Mouse (Mus musculus) urinary bladder, postnatal 36 days (tissue): Measurements from ENCODE around the gene Sytl2.
A peak's percentile ranks its signal among the peaks of the same experiment; 100 is the strongest.

ENCODE experiments used
- DNase-seq, 2 experiments: peaks; one replicate each; pipeline ENCODE4 v3.0.0; 2022; ENCODE audit warnings: low spot score in 2 of 2, mixed read lengths in 1 of 2

The Sytl2 gene

DNA sequence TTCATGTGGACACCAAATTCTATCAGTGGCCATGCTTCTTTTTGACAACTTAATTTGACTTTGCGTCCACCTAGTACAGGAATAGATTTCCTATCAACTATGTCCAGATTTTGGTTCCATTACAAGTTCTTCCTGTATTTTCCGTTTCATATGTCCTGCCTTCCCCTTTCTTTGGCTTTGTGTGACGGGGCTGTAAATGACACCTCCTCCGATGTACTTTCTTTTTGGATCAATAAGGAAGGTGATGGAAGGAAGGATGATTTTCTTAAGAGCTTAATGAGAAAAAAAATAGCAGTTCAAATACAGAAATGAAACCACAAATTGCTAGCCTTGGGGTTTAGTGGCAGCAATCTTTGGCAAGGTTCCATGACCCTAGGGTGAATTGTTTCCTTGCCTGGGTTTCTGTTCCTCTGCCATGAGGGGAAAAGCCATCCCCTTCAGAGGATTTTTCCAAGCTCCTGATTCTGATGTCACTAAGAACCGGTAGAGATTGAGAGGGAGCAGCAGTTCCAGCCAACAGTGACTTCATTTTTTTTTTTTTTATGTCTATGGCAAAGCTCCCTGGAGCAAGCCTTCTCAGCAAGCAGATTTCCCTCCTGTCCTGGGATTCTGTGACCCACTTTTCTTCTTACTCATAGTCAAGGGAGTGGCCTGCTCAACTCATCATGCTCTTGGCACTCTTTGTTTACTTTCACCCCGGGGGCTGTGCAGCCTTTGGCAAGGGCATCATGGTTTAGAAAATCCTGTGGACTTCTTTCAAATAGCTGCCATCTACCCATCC is 68.2 kb downstream of the Sytl2 start:
- DNase-seq, result peak; percentile 18 to 28

DNA sequence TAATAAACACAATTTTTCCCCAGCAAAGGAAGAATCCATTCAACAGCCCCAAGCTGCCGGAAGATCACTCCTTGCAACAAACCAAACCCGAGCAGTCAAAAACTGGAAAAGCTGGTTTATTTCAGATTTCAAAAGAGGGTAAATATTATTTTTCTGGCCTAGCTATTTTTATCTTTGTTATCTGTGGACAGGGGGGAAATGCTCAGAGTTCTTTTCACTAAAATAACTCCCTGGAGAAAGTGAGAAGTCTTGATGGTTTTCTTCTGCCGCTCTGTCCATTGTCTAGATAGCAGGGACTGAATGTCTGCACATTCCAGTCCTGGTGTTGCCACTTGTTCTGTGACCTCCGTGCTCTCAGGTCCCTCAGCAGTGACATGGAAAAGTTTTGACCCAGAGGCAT is 70.8 kb downstream of the Sytl2 start:
- DNase-seq, result no peak

DNA sequence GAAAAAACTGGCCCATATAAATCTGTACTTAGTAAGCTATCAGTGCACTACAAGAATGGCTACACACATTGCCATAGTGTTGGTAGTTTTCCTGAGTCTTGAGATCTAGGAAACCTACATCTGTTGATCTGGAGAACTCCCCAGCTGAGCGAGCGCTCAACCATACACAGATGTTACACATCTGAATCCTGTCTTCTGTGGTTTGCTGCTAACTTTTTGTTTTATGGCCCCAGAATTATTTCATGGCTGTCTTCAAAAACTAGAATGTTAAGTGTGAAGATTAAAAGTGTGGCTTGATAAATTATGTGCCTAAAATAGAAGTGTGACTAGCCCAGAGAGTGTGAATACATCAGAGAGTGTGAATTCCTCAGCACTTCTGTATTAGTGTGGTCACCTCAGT is 82.4 kb downstream of the Sytl2 start:
- no peak for DNase-seq

GRCm38 (mm10) chr7:90386885-90387459 is 84.9 kb downstream of the Sytl2 start:
- DNase-seq, result no peak

GRCm38 (mm10) chr7:90389765-90390164 is 87.7 kb downstream of the Sytl2 start:
- no peak for DNase-seq

DNA sequence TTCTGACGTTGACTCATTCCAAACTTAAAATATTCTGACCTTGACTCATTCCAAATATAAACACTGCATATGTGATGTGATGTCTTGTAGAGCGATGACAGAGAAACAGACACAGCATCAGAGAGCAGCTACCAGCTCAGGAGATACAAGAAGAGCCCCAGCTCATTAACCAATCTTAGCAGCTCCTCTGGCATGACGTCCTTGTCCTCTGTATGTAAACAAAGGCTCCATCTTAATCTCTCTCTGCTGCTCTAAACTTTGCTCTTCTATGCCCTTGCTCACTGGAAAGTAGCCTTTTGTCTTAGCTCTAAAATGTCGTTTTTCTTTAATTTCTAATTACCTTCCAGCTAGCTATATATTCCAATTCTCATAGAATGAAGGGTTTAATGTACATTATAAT is 93.0 kb downstream of the Sytl2 start:
- no peak for DNase-seq

- no peak for DNase-seq
These were observed 93.9 kb downstream of the Sytl2 start for GRCm38 (mm10) chr7:90395928-90396327.

GRCm38 (mm10) chr7:90409934-90410333 is 107.9 kb downstream of the Sytl2 start:
- DNase-seq, result peak; percentile 33 to 59

DNA sequence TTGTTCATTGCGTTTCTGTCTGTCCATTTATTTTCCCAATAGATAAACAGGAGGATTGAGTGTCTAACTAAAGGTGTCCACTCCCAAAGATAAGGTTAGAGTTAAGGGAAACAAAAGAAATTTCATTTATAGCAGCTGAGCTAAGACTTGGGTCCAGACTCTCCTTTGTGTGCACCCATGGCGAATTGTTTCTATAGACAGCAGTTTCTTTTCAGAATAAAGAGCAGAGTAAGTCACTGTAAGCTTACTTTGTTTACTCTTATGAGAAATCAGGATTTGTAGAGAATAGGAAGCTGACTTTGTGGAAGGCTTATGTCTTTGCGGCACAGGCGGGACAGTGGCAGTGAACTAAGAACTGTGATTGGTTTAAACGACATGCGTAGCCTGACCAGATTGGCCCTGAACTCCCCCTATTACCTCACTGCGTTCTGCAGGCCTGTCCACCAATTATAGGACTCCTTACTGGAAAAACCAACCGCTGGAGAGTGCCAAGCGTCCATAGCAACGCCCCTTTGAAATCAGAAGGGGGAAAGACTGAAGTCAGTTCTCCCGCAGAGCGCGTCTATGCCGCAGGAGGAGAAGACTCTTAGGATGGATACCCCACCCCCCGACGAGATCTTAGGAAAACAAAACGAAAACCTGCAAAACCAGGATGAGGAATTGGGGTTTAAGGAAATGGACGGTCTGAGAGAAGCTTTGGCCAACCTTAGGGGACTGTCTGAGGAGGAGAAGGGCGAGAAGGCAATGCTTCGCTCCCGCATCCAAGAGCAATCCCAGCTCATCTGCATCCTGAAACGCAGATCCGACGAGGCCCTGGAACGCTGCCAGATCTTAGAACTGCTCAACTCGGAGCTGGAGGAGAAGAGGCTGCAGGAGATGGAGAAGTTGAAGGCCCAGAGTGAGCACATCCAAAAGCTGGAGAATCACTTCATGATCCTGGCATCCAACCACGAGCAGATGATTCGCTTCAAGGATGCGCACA is 124.3 kb downstream of the Sytl2 start, which contains the start of gene Ccdc89:
TSS of gene Ccdc89 (plus strand) at position 558 of the 982 bp plus-strand sequence.
- peak; percentile 61 to 80 for DNase-seq

DNA sequence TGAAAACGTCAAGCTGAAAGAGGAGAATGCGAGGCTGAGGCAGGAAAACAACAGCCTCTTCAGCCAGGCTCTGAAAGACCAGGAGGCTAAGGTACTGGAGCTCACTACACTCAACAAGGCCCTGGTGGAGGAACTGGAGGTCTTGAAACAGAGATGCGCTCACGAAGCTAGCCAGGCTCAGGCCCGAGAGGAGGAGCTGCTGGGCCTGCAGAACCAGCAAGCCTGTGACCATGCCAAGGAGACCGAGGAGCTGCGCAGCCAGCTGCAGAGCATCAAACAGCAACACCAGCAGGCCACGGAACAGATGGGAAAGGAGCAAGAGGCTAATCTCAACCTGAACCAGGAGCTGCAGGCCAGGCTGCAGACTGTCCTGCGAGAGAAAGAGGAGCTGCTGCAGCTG is 125.0 kb downstream of the Sytl2 start:
- peak in 1 of 2 experiments; percentile 7 for DNase-seq

- DNase-seq, result no peak
These were observed 130.2 kb downstream of the Sytl2 start for GRCm38 (mm10) chr7:90432221-90432620.

- no peak for DNase-seq
These were observed 138.0 kb downstream of the Sytl2 start for GRCm38 (mm10) chr7:90440044-90440443.

GRCm38 (mm10) chr7:90442070-90442469 is 140.0 kb downstream of the Sytl2 start:
- no peak for DNase-seq

- DNase-seq, result peak; percentile 90 to 95
These were observed 140.5 kb downstream of the Sytl2 start, which contains the start of gene Crebzf for GRCm38 (mm10) chr7:90442518-90443080. TSS of gene Crebzf (plus strand) at chr7:90442729.

DNA sequence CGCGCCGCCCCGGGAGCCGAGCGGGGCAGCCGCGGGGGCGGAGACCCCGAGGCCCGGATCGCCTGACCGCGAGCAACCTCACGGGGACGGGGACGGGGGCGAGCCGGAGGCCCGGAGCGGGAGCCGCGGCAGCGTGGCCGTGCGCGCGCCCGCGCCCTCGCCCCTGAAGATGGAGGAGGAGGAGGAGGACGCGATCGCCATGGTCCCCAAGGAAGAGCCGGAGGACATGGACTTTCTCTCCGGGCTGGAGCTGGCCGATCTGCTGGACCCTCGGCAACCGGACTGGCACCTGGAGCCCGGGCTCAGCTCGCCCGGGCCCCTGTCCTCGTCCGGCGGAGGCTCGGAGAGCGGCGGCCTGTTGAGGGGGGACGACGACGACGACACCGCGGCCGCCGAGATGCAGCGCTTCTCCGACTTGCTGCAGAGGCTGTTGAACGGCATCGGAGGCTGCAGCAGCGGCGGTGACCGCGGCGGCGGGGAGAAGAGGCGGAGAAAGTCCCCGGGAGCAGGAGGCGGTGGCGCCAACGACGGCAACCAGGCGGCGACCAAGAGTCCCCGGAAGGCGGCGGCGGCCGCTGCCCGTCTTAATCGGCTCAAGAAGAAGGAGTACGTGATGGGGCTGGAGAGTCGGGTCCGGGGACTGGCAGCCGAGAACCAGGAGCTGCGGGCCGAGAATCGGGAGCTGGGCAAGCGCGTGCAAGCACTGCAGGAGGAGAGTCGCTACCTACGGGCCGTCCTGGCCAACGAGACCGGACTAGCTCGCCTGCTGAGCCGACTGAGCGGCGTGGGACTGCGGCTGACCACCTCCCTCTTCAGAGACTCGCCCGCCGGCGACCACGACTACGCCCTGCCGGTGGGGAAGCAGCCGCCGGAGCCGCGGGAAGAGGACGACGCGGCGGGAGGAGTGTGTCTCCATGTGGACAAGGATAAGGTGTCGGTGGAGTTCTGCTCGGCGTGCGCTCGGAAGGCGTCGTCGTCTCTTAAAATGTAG is 141.3 kb downstream of the Sytl2 start:
- DNase-seq, result peak; percentile 54 to 67

GRCm38 (mm10) chr7:90444206-90444605 is 142.2 kb downstream of the Sytl2 start:
- DNase-seq, result no peak

DNA sequence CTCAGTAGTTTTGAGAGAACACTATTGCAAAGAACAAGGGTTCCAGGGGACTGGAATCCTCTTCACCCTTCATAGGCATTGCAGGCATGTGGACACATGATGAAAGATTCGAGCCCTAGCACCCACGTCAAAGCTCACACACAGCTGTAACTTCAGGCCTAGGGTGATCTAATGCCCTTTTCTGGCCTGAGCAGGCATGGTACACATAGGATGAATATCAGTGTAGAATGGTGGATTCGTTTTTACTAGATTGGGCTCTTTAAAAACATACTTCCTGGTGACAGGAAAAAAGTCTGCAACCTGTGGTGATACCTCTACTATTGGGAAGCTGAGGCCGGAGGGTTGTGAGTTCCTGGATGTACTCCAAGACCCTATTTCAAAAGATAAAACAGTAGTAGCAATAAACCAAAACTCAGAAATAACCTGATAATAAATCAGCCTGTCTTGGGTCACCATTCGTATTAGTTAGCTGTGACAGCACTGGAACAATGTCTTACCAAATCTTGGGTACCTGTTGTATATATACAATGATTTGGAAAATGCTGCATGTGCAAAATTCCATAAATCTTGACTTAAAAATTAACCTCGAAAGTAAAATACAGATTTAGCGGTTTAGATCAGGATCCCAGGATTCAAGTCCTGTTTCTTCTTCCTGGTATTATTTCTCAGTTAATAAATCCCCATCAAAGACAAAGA is 154.2 kb downstream of the Sytl2 start:
- no peak for DNase-seq

- peak; percentile 76 to 85 for DNase-seq
These were observed 154.9 kb downstream of the Sytl2 start, which contains the start of gene Tmem126a for GRCm38 (mm10) chr7:90456845-90457468. TSS of gene Tmem126a (minus strand) at chr7:90457229.

DNA sequence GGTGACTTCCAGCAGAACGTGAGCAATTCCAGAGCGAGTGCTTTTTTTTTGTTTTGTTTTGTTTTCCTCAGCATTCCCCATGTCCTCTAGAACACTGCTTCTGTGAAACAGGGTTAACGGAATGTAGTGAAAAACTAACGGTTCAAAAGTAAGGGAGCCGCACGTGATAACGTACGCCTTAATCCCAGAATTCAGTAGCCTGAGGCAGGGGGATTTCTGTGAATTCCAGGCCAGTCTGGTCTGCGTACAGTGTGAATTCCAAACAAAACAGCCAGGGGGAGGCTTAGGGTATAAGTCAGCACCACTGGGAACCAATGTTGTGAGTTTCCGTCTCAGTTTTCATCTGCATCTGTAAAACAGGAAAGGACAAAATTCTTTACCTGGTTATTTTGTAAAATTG is 155.5 kb downstream of the Sytl2 start:
- DNase-seq, result no peak
